Mouse (Mus musculus): Measurements from ENCODE around the gene Sat2.
"Not testable (repeated sequence)": the region's sequence is repeated elsewhere in the genome, so short reads cannot be mapped to it uniquely, and the experiment has no call there.

Gene Sat2

DNA sequence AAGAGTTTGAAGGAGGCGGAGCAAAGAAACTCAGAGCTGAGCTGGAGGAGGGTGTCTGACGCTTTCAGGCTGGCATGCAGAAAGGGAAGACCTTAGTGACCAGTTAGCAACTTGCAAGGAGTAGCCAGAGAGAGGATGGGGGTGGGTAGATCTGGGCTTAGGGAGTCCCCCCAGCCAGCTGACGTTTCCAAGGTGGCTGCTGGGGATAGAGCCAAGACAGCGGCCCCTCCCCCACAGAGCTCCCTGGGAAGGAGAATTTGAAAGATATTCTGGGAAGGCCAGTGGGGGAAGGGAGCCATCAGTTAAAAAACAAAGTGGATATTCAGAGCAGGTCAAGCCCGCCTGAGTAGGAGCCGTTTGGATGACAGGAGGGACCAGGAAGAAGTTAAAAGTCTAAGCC is 21.7 kb upstream of the Sat2 start:
- DNase-seq (ENCODE audit: low read depth, low spot score), result peak; percentile 84

DNA sequence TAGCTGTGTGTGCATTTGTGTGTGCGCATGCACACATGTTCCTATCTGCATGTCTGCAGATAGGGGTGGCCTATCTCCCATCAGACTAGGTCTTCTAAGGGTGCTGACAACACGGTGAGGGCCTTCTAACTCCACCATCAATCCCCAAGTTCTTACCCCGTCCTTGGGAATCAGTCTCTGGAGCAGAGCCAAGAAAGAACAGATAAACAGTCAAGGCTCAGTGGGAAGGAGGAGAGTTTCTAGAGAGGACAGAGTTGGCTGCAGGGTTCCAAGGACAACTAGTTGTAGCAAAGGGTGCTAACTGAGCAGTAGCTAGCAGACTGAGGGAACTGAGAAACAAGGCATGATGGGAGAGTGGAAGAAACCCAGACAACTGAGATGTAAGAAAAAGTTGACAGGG is 20.1 kb upstream of the Sat2 start:
- no peak for DNase-seq (ENCODE audit: low read depth, low spot score)

DNA sequence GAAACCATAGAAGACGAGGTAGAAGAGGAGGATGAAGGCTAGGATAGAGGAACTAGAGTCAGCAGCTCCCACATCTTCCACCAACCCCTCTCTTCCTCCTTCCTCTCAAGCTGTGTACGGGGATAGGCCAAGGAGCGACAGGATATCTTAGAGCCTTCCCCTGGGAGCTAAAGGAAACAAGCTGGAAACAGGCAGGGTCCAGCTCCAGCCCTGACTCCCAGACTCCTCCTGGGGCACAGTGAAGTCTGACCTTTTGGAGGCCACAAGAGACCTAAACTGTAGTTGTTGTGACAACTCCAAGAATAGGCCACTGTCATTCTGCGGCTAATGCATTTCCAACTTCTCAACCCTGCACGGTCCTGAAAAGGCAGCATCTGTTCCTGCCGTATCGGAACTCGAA is 18.3 kb upstream of the Sat2 start:
- DNase-seq (ENCODE audit: low read depth, low spot score), result no peak

DNA sequence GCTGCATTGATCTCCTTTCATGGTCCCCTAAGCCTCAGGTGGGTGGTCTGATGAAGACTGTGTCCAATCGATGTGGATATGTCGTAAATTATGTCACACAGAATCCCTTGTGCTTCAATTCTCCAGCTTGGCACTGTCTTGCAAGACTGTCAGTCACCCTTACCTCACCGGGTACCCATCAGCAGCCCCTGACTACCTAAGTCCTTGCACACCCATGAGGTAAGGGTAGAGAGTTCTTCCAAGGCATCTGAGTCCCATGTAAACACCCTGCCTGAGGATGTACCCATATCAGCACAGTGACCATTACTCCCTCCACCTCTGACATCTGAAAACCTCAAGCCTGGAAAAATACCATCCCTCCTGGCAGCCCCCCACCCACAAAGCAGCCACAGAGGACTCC is 17.5 kb upstream of the Sat2 start:
- DNase-seq (ENCODE audit: low read depth, low spot score), result no peak

DNA sequence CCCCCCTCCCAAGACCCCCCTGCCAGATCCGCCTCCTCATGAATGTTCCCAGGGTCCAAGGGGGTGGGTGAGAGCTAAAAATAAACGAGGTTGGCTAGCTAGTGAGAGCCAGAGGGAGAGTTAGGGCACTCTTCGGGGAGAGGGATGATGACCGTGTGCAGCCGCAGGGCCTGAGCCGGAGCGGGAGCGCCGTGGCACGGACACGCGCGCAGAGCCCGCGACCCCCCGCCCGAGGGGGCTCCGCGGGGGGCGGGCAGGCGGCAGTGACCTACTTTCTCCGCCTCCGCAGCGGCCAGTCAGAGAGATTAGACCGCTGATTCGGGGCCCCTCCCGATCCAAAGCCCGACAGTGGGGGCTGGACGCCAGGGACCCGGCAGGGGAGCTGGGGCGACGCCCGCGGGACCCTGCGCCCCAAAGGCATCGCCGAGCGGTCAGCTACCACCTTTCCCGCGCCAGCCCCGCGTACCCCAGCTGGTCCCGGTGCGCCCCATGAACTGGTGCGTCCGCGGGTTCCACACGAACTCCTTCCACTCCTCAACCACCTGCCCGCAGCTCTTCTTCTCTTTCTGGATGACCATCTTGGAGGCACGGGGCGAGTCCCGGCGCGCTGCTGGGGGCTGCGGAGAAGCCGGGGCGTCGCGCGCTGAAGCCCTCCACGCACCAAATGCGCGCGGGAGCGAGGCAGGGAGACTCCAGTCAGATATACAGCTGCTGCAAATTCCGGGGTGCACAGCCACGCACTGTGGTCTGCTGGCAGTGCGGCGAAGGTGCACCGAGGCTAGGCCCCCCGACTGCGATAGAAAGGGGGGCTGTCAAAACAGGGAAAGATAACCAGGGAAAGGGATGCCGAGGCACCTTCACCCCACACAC is 16.8 kb upstream of the Sat2 start:
- no peak for DNase-seq (ENCODE audit: low read depth, low spot score)

DNA sequence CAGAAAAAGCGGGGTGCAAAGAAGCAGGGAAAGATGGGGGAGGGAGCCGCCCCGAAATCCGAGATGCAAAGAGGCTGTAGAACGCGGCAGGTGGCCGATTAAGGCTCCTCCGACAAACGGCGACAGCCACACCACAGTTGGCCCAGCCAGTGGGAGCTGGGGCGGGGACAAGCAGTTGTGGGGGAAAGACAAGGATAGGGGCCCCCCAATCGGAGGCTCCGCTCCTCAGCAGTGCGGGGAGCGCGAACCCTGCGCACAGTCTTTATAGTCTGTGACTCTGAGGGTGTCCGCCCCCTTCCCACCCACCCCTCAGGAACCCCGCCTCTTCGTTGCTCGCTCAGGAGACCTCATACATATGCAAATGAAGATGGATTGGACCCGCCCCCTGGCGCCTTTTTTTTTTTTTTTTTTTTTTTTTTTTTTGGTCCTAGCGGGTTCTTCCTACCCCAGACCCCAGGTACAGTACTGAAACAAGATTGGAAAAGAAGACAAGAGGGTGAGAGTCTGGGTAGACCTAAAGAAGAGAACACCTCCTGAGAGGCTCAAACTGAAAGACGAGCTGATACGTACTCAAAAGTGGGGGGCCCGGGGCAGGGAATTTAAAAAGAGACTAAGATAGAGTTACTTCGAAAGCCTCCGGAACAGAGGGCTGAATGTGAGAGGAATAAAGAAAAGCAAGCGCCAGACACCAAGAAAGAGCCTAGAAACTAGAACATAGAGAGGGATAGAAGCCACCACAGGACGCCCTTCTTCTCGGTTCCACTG is 15.9 kb upstream of the Sat2 start, which contains the start of gene Atp1b2:
Atp1b2 (minus strand) TSS at position 217 of the 765 bp plus-strand sequence.
- DNase-seq (ENCODE audit: low read depth, low spot score), result peak; percentile 92

- DNase-seq (ENCODE audit: low read depth, low spot score), result no peak
These were observed 15.4 kb upstream of the Sat2 start for GRCm38 (mm10) chr11:69606491-69606795.

GRCm38 (mm10) chr11:69606832-69607231 is 15.0 kb upstream of the Sat2 start:
- DNase-seq (ENCODE audit: low read depth, low spot score), result no peak

DNA sequence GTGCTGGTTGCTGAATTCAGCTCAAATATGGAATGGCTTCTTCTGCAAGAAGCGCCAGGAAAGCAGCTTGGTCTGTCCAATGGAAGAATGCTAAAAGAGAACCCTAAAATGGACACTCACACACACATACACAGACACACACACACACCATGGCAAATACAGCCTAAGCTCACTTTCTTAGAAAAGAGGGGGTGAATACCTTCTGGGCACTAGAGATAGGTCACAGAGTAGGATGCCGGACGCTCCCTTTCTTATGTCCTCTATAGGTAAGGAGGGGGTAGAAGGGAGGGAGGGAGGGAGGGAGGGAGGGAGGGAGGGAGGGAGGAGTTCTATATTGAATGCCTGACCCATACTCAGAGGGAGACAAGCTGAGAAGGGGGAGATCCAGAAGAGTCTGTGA is 13.3 kb upstream of the Sat2 start:
- DNase-seq (ENCODE audit: low read depth, low spot score), result no peak

GRCm38 (mm10) chr11:69609416-69609815 is 12.4 kb upstream of the Sat2 start:
- no peak for DNase-seq (ENCODE audit: low read depth, low spot score)

- no peak for DNase-seq (ENCODE audit: low read depth, low spot score)
These were observed 10.9 kb upstream of the Sat2 start for GRCm38 (mm10) chr11:69610899-69611298.

DNA sequence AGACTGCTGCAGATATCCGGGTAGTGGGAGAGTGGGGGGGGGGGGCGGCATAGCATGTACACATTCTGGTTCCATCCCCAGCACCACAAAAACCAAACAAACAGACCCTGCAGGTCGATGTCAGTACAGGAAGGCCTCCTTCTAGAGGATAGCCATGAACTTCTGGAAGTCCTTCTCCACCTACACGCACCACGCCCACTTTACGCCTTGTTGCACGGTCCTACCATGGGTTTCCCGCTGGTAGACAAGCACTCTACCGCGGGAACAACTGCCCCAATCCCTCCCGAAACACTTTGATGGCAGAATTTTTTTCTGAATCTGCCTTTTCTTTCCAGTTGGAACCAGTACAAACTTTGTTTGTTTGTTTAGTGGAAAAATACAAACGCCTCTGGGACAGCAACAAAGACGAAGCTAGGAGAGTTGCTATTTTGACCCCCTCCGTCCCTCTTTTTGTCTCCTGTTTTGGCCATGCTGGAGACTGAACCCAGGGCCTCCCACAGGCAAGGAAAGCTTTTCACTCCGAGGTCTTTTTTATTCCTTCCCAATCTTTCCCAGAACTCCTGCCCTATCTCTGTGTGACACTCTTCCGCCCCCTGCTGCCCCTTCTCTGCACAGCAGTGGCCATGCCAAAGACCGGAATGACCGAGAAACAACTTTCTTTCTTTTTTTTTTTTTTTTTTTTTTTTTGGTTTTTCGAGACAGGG is 8.1 kb upstream of the Sat2 start:
- peak; percentile 88 for DNase-seq (ENCODE audit: low read depth, low spot score)

DNA sequence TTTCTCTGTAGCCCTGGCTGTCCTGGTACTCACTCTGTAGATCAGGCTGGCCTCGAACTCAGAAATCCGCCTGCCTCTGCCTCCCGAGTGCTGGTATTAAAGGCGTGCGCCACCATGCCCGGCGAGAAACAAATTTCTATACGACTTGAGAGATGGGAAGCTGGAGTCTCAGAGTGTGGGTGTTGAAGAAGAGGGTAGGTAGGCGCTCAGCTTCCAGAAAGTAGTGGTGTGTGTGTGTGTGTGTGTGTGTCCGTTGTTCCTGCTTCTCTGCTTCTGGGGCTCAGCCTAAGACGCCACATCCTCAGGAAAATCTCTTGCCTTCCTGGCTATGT is 7.6 kb upstream of the Sat2 start:
- DNase-seq (ENCODE audit: low read depth, low spot score), result not testable (repeated sequence)

GRCm38 (mm10) chr11:69616781-69617180 is 5.0 kb upstream of the Sat2 start:
- DNase-seq (ENCODE audit: low read depth, low spot score), result no peak

DNA sequence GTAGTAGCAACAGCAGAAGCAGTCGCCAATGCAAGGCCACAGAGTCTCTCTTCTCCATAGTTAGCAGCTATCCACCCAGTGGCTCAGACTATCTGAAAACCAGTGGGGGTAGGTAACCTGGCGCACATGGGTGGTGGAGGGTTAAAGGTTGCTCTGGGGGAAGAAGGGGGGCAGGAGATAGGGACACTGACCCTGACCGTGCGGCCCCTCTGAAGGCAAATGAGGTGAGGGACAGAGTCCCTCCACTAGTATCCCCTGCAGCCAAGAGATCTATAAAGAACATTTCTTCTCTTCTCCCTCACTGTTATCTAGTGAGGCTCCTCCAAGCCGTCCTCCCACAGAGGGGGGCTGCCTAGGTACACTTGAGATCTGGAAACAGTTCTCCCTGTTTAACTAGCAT is 4.0 kb upstream of the Sat2 start, which contains the start of gene Shbg:
Shbg (minus strand) TSS at position 101 of the 400 bp plus-strand sequence.
- DNase-seq (ENCODE audit: low read depth, low spot score), result no peak

GRCm38 (mm10) chr11:69620394-69621081 is 1.3 kb upstream of the Sat2 start:
- no peak for DNase-seq (ENCODE audit: low read depth, low spot score)

DNA sequence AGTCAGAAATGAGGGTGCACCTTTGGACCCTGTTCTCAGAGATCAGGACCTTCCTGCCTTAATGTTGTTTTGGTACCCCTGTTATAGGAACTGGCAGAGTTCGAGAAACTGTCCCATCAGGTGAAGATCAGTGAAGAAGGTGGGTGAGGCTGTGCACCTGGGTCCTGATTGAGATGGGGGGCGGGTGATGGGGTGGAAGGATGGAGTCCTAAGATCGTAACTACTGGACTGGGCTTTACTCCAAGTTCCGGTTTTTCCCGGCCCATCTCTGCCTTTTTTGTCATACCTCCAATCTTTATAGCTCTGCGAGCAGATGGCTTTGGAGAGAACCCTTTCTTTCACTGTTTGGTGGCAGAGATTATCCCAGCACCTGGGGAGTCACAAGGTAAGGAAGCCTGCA is 582 bp downstream of the Sat2 start:
- DNase-seq (ENCODE audit: low read depth, low spot score), result no peak

GRCm38 (mm10) chr11:69623006-69623405 is 1.2 kb downstream of the Sat2 start:
- DNase-seq (ENCODE audit: low read depth, low spot score), result peak; percentile 66

- DNase-seq (ENCODE audit: low read depth, low spot score), result not testable (repeated sequence)
These were observed 2.5 kb downstream of the Sat2 start for GRCm38 (mm10) chr11:69624339-69624738.

- DNase-seq (ENCODE audit: low read depth, low spot score), result peak; percentile 91
These were observed 6.5 kb downstream of the Sat2 start for GRCm38 (mm10) chr11:69628286-69628685.

DNA sequence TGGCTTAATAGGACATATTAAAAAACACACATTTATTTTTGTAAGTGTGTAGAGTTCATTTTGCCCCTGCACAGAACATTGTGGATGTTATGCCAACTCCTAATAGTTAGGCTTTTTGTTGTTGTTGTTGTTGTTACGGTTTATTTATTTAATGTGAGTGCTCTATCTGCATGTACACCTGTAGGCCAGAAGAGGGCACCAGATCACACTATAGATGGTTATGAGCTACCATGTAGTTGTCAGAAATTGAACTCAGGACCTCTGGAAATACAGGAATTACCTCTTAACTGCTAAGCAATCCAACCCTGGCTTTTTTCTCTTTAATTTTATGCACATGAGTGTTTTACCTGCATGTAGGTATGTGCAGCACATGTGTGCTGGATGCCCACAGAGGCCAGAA is 8.0 kb downstream of the Sat2 start:
- DNase-seq (ENCODE audit: low read depth, low spot score), result peak; percentile 72

All from R1 (cell line).